Mouse (Mus musculus): Measurements from ENCODE around the gene Pcsk4.
A peak's percentile ranks its signal among the peaks of the same experiment; 100 is the strongest.

Pcsk4 gene

GRCm38 (mm10) chr10:80329273-80330081, at the start of gene Pcsk4, which contains the start of gene Reep6:
Pcsk4 (minus strand) TSS chr10:80329498.
Reep6 (plus strand) TSS chr10:80329953.
- peak; percentile 94 to 95 for DNase-seq (ENCODE audit: low spot score in 2 of 2)

- no peak for DNase-seq (ENCODE audit: low spot score in 2 of 2)
Measured at GRCm38 (mm10) chr10:80377716-80378115, 48.4 kb upstream of the Pcsk4 start.

GRCm38 (mm10) chr10:80376160-80376559, 46.9 kb upstream of the Pcsk4 start:
- peak; percentile 74 to 79 for DNase-seq (ENCODE audit: low spot score in 2 of 2)

- DNase-seq (ENCODE audit: low spot score in 2 of 2) = peak in 1 of 2 experiments; percentile 54
Measured at GRCm38 (mm10) chr10:80374063-80374462, 44.8 kb upstream of the Pcsk4 start.

GRCm38 (mm10) chr10:80372706-80373105, 43.4 kb upstream of the Pcsk4 start:
- DNase-seq (ENCODE audit: low spot score in 2 of 2) = no peak

GRCm38 (mm10) chr10:80371983-80372382, 42.7 kb upstream of the Pcsk4 start:
- DNase-seq (ENCODE audit: low spot score in 2 of 2) = no peak

- no peak for DNase-seq (ENCODE audit: low spot score in 2 of 2)
Measured at GRCm38 (mm10) chr10:80371411-80371966, 42.2 kb upstream of the Pcsk4 start.

GRCm38 (mm10) chr10:80369995-80370747, 40.9 kb upstream of the Pcsk4 start:
- DNase-seq (ENCODE audit: low spot score in 2 of 2) = no peak

GRCm38 (mm10) chr10:80368392-80368791, 39.1 kb upstream of the Pcsk4 start:
- DNase-seq (ENCODE audit: low spot score in 2 of 2) = no peak

GRCm38 (mm10) chr10:80367954-80368353, 38.7 kb upstream of the Pcsk4 start:
- no peak for DNase-seq (ENCODE audit: low spot score in 2 of 2)

GRCm38 (mm10) chr10:80365736-80366135, 36.4 kb upstream of the Pcsk4 start:
- DNase-seq (ENCODE audit: low spot score in 2 of 2) = no peak

- DNase-seq (ENCODE audit: low spot score in 2 of 2) = no peak
Measured at GRCm38 (mm10) chr10:80363734-80364133, 34.4 kb upstream of the Pcsk4 start.

- DNase-seq (ENCODE audit: low spot score in 2 of 2) = peak in 1 of 2 experiments; percentile 61
Measured at GRCm38 (mm10) chr10:80357994-80358639, 28.8 kb upstream of the Pcsk4 start.

- DNase-seq (ENCODE audit: low spot score in 2 of 2) = no peak
Measured at GRCm38 (mm10) chr10:80357336-80357735, 28.0 kb upstream of the Pcsk4 start.

- DNase-seq (ENCODE audit: low spot score in 2 of 2) = no peak
Measured at GRCm38 (mm10) chr10:80356737-80357136, 27.4 kb upstream of the Pcsk4 start.

GRCm38 (mm10) chr10:80356001-80356682, 26.8 kb upstream of the Pcsk4 start, which contains the start of gene Plk5:
Plk5 (plus strand) TSS chr10:80356459.
- no peak for DNase-seq (ENCODE audit: low spot score in 2 of 2)

GRCm38 (mm10) chr10:80355431-80355830, 26.1 kb upstream of the Pcsk4 start:
- DNase-seq (ENCODE audit: low spot score in 2 of 2) = no peak

GRCm38 (mm10) chr10:80352727-80353126, 23.4 kb upstream of the Pcsk4 start:
- no peak for DNase-seq (ENCODE audit: low spot score in 2 of 2)

- no peak for DNase-seq (ENCODE audit: low spot score in 2 of 2)
Measured at GRCm38 (mm10) chr10:80351896-80352295, 22.6 kb upstream of the Pcsk4 start.

- peak; percentile 69 to 93 for DNase-seq (ENCODE audit: low spot score in 2 of 2)
Measured at GRCm38 (mm10) chr10:80350292-80350691, 21.0 kb upstream of the Pcsk4 start.

GRCm38 (mm10) chr10:80348981-80349380, 19.7 kb upstream of the Pcsk4 start:
- DNase-seq (ENCODE audit: low spot score in 2 of 2) = no peak
